23 mouse cellular contexts compared by ENCODE assay signal in genomic region chr5:13690929-13691806, GRCm38 (mm10).
DNase-seq lines count a peak whose midpoint lies in the region; ATAC-seq lines count a peak whose summit lies in the region.
"Had no signal": no experiment of that assay in that cellular context is flagged by ENCODE, and none has a peak within 500 bp of the region (broad histone marks: within the 10 kb centered on the region; RNA-seq: fewer than 3 reads in every experiment).

No protein-coding gene starts in this region.

- no peak overlapping the region for H3K4me2 ChIP-seq in kidney, embryonic 14.5 days (replicated peaks; ENCODE audit: low read depth, low read length)
- H3K4me2 ChIP-seq: embryonic facial prominence, embryonic 15.5 days; heart, embryonic 13.5 days; hindbrain, embryonic 12.5 days; limb, embryonic 13.5 days; liver, embryonic 13.5 days; lung, embryonic 15.5 days; neural tube, embryonic 15.5 days had no signal

- H3K27ac ChIP-seq in kidney, embryonic 14.5 days (ENCODE audit: low read depth, low read length) = no peak overlapping the region; the same call in 1 of the 2 replicates
- H3K27ac ChIP-seq: embryonic facial prominence, embryonic 15.5 days; forebrain, embryonic 10.5 days; heart, adult 2 months; heart, embryonic 13.5 days; hindbrain, embryonic 12.5 days; limb, embryonic 13.5 days; liver, embryonic 13.5 days; lung, embryonic 15.5 days; neural tube, embryonic 15.5 days had no signal

- DNase-seq in kidney, adult 18-20 months = no peak
- peak; percentile 6 for DNase-seq in urinary bladder, postnatal 14 days (ENCODE audit: low spot score)
- no peak for DNase-seq in urinary bladder, adult 2 months (ENCODE audit: low spot score)
- DNase-seq in fat pad, adult 2 months (ENCODE audit: extremely low read depth, low read depth, low spot score) = peak; percentile 37
- DNase-seq in mesoderm, embryonic 11.5 days (ENCODE audit: low read depth, low spot score) = peak; percentile 43
- no peak for DNase-seq in lung, adult 18-20 months
- DNase-seq: adrenal gland, postnatal 36 days; cerebellum, adult 11-12 months; cerebellum, postnatal 10 days; gastrocnemius, postnatal 36 days; heart, adult 2 months; heart, postnatal 14 days; liver, embryonic 13.5 days; lung, postnatal 4 days had no signal

- no peak overlapping the region for H3K4me3 ChIP-seq in kidney, embryonic 14.5 days (ENCODE audit: low read length)
- H3K4me3 ChIP-seq: embryonic facial prominence, embryonic 15.5 days; forebrain, embryonic 10.5 days; heart, adult 2 months; heart, embryonic 13.5 days; hindbrain, embryonic 12.5 days; limb, embryonic 13.5 days; liver, embryonic 13.5 days; lung, embryonic 15.5 days; neural tube, embryonic 15.5 days had no signal

- H3K4me1 ChIP-seq in kidney, embryonic 14.5 days (ENCODE audit: control insufficient read depth, insufficient read depth, low read length) = no peaks in the 10 kb centered on the region
- H3K4me1 ChIP-seq: embryonic facial prominence, embryonic 15.5 days; forebrain, embryonic 10.5 days; heart, embryonic 13.5 days; hindbrain, embryonic 12.5 days; limb, embryonic 13.5 days; liver, embryonic 13.5 days; lung, embryonic 15.5 days; neural tube, embryonic 15.5 days had no signal

- no peaks in the 10 kb centered on the region for H3K27me3 ChIP-seq in kidney, embryonic 14.5 days (ENCODE audit: control insufficient read depth, insufficient read depth, low read length)
- H3K27me3 ChIP-seq: embryonic facial prominence, embryonic 15.5 days; heart, embryonic 13.5 days; hindbrain, embryonic 12.5 days; limb, embryonic 13.5 days; liver, embryonic 13.5 days; lung, embryonic 15.5 days; neural tube, embryonic 15.5 days had no signal

- H3K9me3 ChIP-seq in kidney, embryonic 14.5 days (ENCODE audit: control insufficient read depth, low read length) = no peaks in the 10 kb centered on the region
- H3K9me3 ChIP-seq: embryonic facial prominence, embryonic 15.5 days; forebrain, embryonic 10.5 days; heart, embryonic 13.5 days; hindbrain, embryonic 12.5 days; limb, embryonic 13.5 days; liver, embryonic 13.5 days; lung, embryonic 15.5 days; neural tube, embryonic 15.5 days had no signal

- WGBS in kidney, embryonic 14.5 days = 53% methylated on average over 5 of the region's 5 CpGs

- no peaks in the 10 kb centered on the region for H3K36me3 ChIP-seq in kidney, embryonic 14.5 days (ENCODE audit: control insufficient read depth, insufficient read depth, low read length)
- H3K36me3 ChIP-seq: embryonic facial prominence, embryonic 15.5 days; forebrain, embryonic 10.5 days; heart, embryonic 13.5 days; hindbrain, embryonic 12.5 days; limb, embryonic 13.5 days; liver, embryonic 13.5 days; lung, embryonic 15.5 days; neural tube, embryonic 15.5 days had no signal

- no peak overlapping the region for H3K9ac ChIP-seq in kidney, embryonic 14.5 days (ENCODE audit: low read depth, low read length)
- H3K9ac ChIP-seq: embryonic facial prominence, embryonic 15.5 days; heart, embryonic 13.5 days; hindbrain, embryonic 12.5 days; limb, embryonic 13.5 days; liver, embryonic 13.5 days; lung, embryonic 15.5 days; neural tube, embryonic 15.5 days had no signal

- ATAC-seq in kidney, embryonic 14.5 days (ENCODE audit: low FRiP score, low TSS enrichment) = peak; percentile 90
- ATAC-seq in cerebellum, adult (ENCODE audit: insufficient number of reproducible peaks, low FRiP score, low TSS enrichment) = no peak

Comparison
In these comparisons a context has a peak if more than half of its experiments do, and no peak if none do; other contexts are left out.
1. DNase-seq: peak in urinary bladder, postnatal 14 days (single experiment), fat pad, adult 2 months (single experiment) and mesoderm, embryonic 11.5 days (single experiment); none in kidney, adult 18-20 months (single experiment), urinary bladder, adult 2 months (single experiment) and lung, adult 18-20 months (0 of 2).